9 mouse cellular contexts compared by ENCODE assay signal in genomic region chr4:43823845-43824337, GRCm38 (mm10). TPM values are rescaled to one million over a fixed set of nuclear protein-coding genes. Genes with fewer than 3 reads are reported as not detected.
A peak's percentile ranks its signal among the peaks of the same experiment; 100 is the strongest.
DNase-seq lines count a peak whose midpoint lies in the region; ATAC-seq and TF ChIP-seq lines count a peak whose summit lies in the region.
"Had no signal": no experiment of that assay in that cellular context is flagged by ENCODE, and none has a peak within 500 bp of the region (broad histone marks: within the 10 kb centered on the region; RNA-seq: fewer than 3 reads in every experiment).

Olfr156 (minus strand) TSS chr4:43823895.

- TF ChIP-seq POLR2A in cerebellum, adult 2 months (IDR thresholded peaks at IDR 0.05; ENCODE audit: borderline replicate concordance, insufficient read depth, low read length) = no peak

- intact Hi-C loops in heart, postnatal 36 days (cut with DNase I) = loop anchor here (2.0 kb wide), 1 partner anchor 37 kb away; no protein-coding TSS in a partner anchor
- intact Hi-C loops in left cerebral cortex, postnatal 36 days (cut with DNase I) = no loop called here

- DNase-seq in heart, adult 11 months = peak; percentile 58
- no peak for DNase-seq in heart, postnatal 36 days
- peak; percentile 66 for DNase-seq in midbrain, embryonic 14.5 days
- peak; percentile 72 for DNase-seq in embryonic facial prominence, embryonic 11.5 days (ENCODE audit: low spot score)
- peak; percentile 55 for DNase-seq in neural tube, embryonic 11.5 days (ENCODE audit: low spot score)
- DNase-seq in cerebellum, adult 2 months = no peak
- no peak for DNase-seq in left cerebral cortex, postnatal 36 days (ENCODE audit: low spot score in 2 of 2)

- H3K4me1 ChIP-seq in midbrain, embryonic 14.5 days (ENCODE audit: control insufficient read depth, insufficient read depth, low read length) = no peaks in the 10 kb centered on the region
- H3K4me1 ChIP-seq in midbrain, embryonic 15.5 days = no peaks in the 10 kb centered on the region
- no peaks in the 10 kb centered on the region for H3K4me1 ChIP-seq in embryonic facial prominence, embryonic 11.5 days (ENCODE audit: control insufficient read depth, insufficient read depth, low read length)
- H3K4me1 ChIP-seq in neural tube, embryonic 11.5 days (ENCODE audit: control insufficient read depth, insufficient read depth, low read length) = no peaks in the 10 kb centered on the region
- H3K4me1 ChIP-seq in cerebellum, adult 2 months (ENCODE audit: control insufficient read depth, insufficient read depth, low read length) = no peaks in the 10 kb centered on the region

- H3K4me2 ChIP-seq in midbrain, embryonic 14.5 days (ENCODE audit: low read length) = no peak within 1 kb of the TSS
- H3K4me2 ChIP-seq in midbrain, embryonic 15.5 days = no peak within 1 kb of the TSS
- no peak within 1 kb of the TSS for H3K4me2 ChIP-seq in embryonic facial prominence, embryonic 11.5 days (ENCODE audit: low read depth, low read length)
- H3K4me2 ChIP-seq in neural tube, embryonic 11.5 days (ENCODE audit: low read depth) = no peak within 1 kb of the TSS

- no peaks in the 10 kb centered on the region for H3K27me3 ChIP-seq in midbrain, embryonic 14.5 days (ENCODE audit: control insufficient read depth, insufficient read depth, low read length)
- H3K27me3 ChIP-seq in midbrain, embryonic 15.5 days (replicated peaks) = no peaks in the 10 kb centered on the region
- H3K27me3 ChIP-seq in embryonic facial prominence, embryonic 11.5 days (ENCODE audit: control insufficient read depth, insufficient read depth, low read length) = no peaks in the 10 kb centered on the region
- no peaks in the 10 kb centered on the region for H3K27me3 ChIP-seq in neural tube, embryonic 11.5 days (ENCODE audit: control insufficient read depth, insufficient read depth, low read length)
- H3K27me3 ChIP-seq in cerebellum, adult 2 months (ENCODE audit: control insufficient read depth, insufficient read depth, low read length) = no peaks in the 10 kb centered on the region

- H3K9me3 ChIP-seq in midbrain, embryonic 14.5 days (ENCODE audit: control insufficient read depth, low read length) = no peaks in the 10 kb centered on the region
- H3K9me3 ChIP-seq in midbrain, embryonic 15.5 days = no peaks in the 10 kb centered on the region
- H3K9me3 ChIP-seq in embryonic facial prominence, embryonic 11.5 days (replicated peaks; ENCODE audit: control insufficient read depth, low read length) = no peaks in the 10 kb centered on the region
- no peaks in the 10 kb centered on the region for H3K9me3 ChIP-seq in neural tube, embryonic 11.5 days (ENCODE audit: control insufficient read depth, low read length)

- no peak within 1 kb of the TSS for H3K4me3 ChIP-seq in midbrain, embryonic 14.5 days (replicated peaks; ENCODE audit: low read depth, low read length)
- H3K4me3 ChIP-seq in midbrain, embryonic 15.5 days = no peak within 1 kb of the TSS
- H3K4me3 ChIP-seq in embryonic facial prominence, embryonic 11.5 days (ENCODE audit: low read depth, low read length) = no peak within 1 kb of the TSS
- no peak within 1 kb of the TSS for H3K4me3 ChIP-seq in neural tube, embryonic 11.5 days (ENCODE audit: low read depth, low read length)
- no peak within 1 kb of the TSS for H3K4me3 ChIP-seq in cerebellum, adult 2 months (replicated peaks; ENCODE audit: insufficient read depth, low read depth, low read length)

- TF ChIP-seq CTCF in cerebellum, adult 2 months (IDR thresholded peaks at IDR 0.05; ENCODE audit: borderline replicate concordance, insufficient read depth, low read depth, low read length) = no peak

- H3K9ac ChIP-seq in midbrain, embryonic 14.5 days (replicated peaks; ENCODE audit: low read length) = no peak within 1 kb of the TSS
- H3K9ac ChIP-seq in midbrain, embryonic 15.5 days = no peak within 1 kb of the TSS
- no peak within 1 kb of the TSS for H3K9ac ChIP-seq in embryonic facial prominence, embryonic 11.5 days (replicated peaks; ENCODE audit: low read length)
- H3K9ac ChIP-seq in neural tube, embryonic 11.5 days (ENCODE audit: low read length) = no peak within 1 kb of the TSS

- 11% methylated on average over 7 of the region's 7 CpGs for WGBS in midbrain, embryonic 14.5 days
- WGBS in midbrain, embryonic 15.5 days = 15% methylated on average over 7 of the region's 7 CpGs
- WGBS in embryonic facial prominence, embryonic 11.5 days = 12% methylated on average over 7 of the region's 7 CpGs
- WGBS in neural tube, embryonic 11.5 days = 17% methylated on average over 7 of the region's 7 CpGs
- WGBS in cerebellum, adult 2 months = 29% methylated on average over 7 of the region's 7 CpGs

- no peaks in the 10 kb centered on the region for H3K36me3 ChIP-seq in midbrain, embryonic 14.5 days (ENCODE audit: control insufficient read depth, insufficient read depth, low read length)
- no peaks in the 10 kb centered on the region for H3K36me3 ChIP-seq in midbrain, embryonic 15.5 days (replicated peaks)
- no peaks in the 10 kb centered on the region for H3K36me3 ChIP-seq in embryonic facial prominence, embryonic 11.5 days (replicated peaks; ENCODE audit: control insufficient read depth, insufficient read depth, low read depth, low read length)
- H3K36me3 ChIP-seq in neural tube, embryonic 11.5 days (ENCODE audit: control insufficient read depth, insufficient read depth, low read length) = no peaks in the 10 kb centered on the region

- no peak within 1 kb of the TSS for H3K27ac ChIP-seq in midbrain, embryonic 14.5 days (replicated peaks; ENCODE audit: low read depth, low read length)
- H3K27ac ChIP-seq in midbrain, embryonic 15.5 days = no peak within 1 kb of the TSS
- no peak within 1 kb of the TSS for H3K27ac ChIP-seq in embryonic facial prominence, embryonic 11.5 days (replicated peaks; ENCODE audit: low read depth, low read length)
- no peak within 1 kb of the TSS for H3K27ac ChIP-seq in neural tube, embryonic 11.5 days (ENCODE audit: low read depth, low read length)
- H3K27ac ChIP-seq in cerebellum, adult 2 months (ENCODE audit: insufficient read depth, low read length) = no peak within 1 kb of the TSS

- no peak for ATAC-seq in midbrain, embryonic 14.5 days (ENCODE audit: low FRiP score, low TSS enrichment)
- no peak for ATAC-seq in midbrain, embryonic 15.5 days (replicated peaks)
- no peak for ATAC-seq in embryonic facial prominence, embryonic 11.5 days (replicated peaks; ENCODE audit: insufficient number of reproducible peaks, low FRiP score, low TSS enrichment, low read depth)
- ATAC-seq in neural tube, embryonic 11.5 days (ENCODE audit: insufficient read depth, low FRiP score, low TSS enrichment) = no peak

RNA-seq across cellular contexts. Expression of gene Olfr156, which starts in this region (rescaled TPM):
- total RNA-seq in heart, postnatal 36 days (2021) = not detected
- polyA plus RNA-seq in midbrain, embryonic 14.5 days (2014; fragmentation: Nextera tagmentation; extraction: Ambion mirVana) = not detected in 2 replicates
- not detected in 2 replicates for polyA plus RNA-seq in midbrain, embryonic 15.5 days (2015; fragmentation: Nextera tagmentation; extraction: Ambion mirVana)
- polyA plus RNA-seq in embryonic facial prominence, embryonic 11.5 days (2014; fragmentation: Nextera tagmentation; extraction: Ambion mirVana) = 0.26 TPM in 1 of 2 replicates, not detected in the other
- polyA plus RNA-seq in neural tube, embryonic 11.5 days (2014; fragmentation: Nextera tagmentation; extraction: Ambion mirVana) = not detected in 2 replicates
- polyA plus RNA-seq in cerebellum, adult 2 months (2012; rRNA removed) = not detected in 2 replicates
- total RNA-seq in left cerebral cortex, postnatal 36 days (2021) = not detected
- total RNA-seq: hematopoietic stem cell, adult 5-6 weeks had no signal

Comparison
In these comparisons a context has a peak if more than half of its experiments do, and no peak if none do; other contexts are left out.
1. Peak in DNase-seq in midbrain, embryonic 14.5 days; RNA of the gene not detected or under 1 TPM.
2. Peak in DNase-seq in embryonic facial prominence, embryonic 11.5 days; RNA of the gene not detected or under 1 TPM.
3. Peak in DNase-seq in neural tube, embryonic 11.5 days; RNA of the gene not detected or under 1 TPM.